Mouse (Mus musculus): ENCODE data around the gene Insl3.

The Insl3 gene

GRCm38 (mm10) chr8:71689028-71689427 lies at the start of gene Insl3:
Insl3 (plus strand) TSS chr8:71689214.
- DNase-seq (ENCODE audit: low read depth, low spot score), result no peak

- DNase-seq (ENCODE audit: low read depth, low spot score), result no peak
Measured at GRCm38 (mm10) chr8:71639318-71639717, 49.7 kb upstream of the Insl3 start.

GRCm38 (mm10) chr8:71645510-71645909 lies 43.5 kb upstream of the Insl3 start:
- DNase-seq (ENCODE audit: low read depth, low spot score), result no peak

- DNase-seq (ENCODE audit: low read depth, low spot score), result no peak
Measured at GRCm38 (mm10) chr8:71654600-71654999, 34.4 kb upstream of the Insl3 start.

- no peak for DNase-seq (ENCODE audit: low read depth, low spot score)
Measured at GRCm38 (mm10) chr8:71657816-71658215, 31.2 kb upstream of the Insl3 start.

- no peak for DNase-seq (ENCODE audit: low read depth, low spot score)
Measured at GRCm38 (mm10) chr8:71658515-71659049, 30.4 kb upstream of the Insl3 start.

GRCm38 (mm10) chr8:71659751-71660150 lies 29.3 kb upstream of the Insl3 start:
- DNase-seq (ENCODE audit: low read depth, low spot score), result no peak

GRCm38 (mm10) chr8:71660325-71661120 lies 28.5 kb upstream of the Insl3 start:
- peak; percentile 85 for DNase-seq (ENCODE audit: low read depth, low spot score)

- DNase-seq (ENCODE audit: low read depth, low spot score), result peak; percentile 62
Measured at GRCm38 (mm10) chr8:71665331-71666130, 23.5 kb upstream of the Insl3 start.

- no peak for DNase-seq (ENCODE audit: low read depth, low spot score)
Measured at GRCm38 (mm10) chr8:71666855-71667254, 22.2 kb upstream of the Insl3 start.

GRCm38 (mm10) chr8:71667256-71667655 lies 21.8 kb upstream of the Insl3 start:
- DNase-seq (ENCODE audit: low read depth, low spot score), result no peak

- no peak for DNase-seq (ENCODE audit: low read depth, low spot score)
Measured at GRCm38 (mm10) chr8:71668220-71668975, 20.6 kb upstream of the Insl3 start.

- no peak for DNase-seq (ENCODE audit: low read depth, low spot score)
Measured at GRCm38 (mm10) chr8:71670198-71670597, 18.8 kb upstream of the Insl3 start.

GRCm38 (mm10) chr8:71670621-71671548 lies 18.1 kb upstream of the Insl3 start:
- DNase-seq (ENCODE audit: low read depth, low spot score), result peak; percentile 72

GRCm38 (mm10) chr8:71671549-71671965 lies 17.5 kb upstream of the Insl3 start, which contains the start of gene Unc13a:
Unc13a (minus strand) TSS chr8:71671757.
- DNase-seq (ENCODE audit: low read depth, low spot score), result peak; percentile 79

- no peak for DNase-seq (ENCODE audit: low read depth, low spot score)
Measured at GRCm38 (mm10) chr8:71672168-71672735, 16.8 kb upstream of the Insl3 start.

- no peak for DNase-seq (ENCODE audit: low read depth, low spot score)
Measured at GRCm38 (mm10) chr8:71674071-71674470, 14.9 kb upstream of the Insl3 start.

- DNase-seq (ENCODE audit: low read depth, low spot score), result no peak
Measured at GRCm38 (mm10) chr8:71675456-71676019, 13.5 kb upstream of the Insl3 start.

GRCm38 (mm10) chr8:71676020-71676741 lies 12.8 kb upstream of the Insl3 start, which contains the start of gene Jak3:
Jak3 (plus strand) TSS chr8:71676296.
- no peak for DNase-seq (ENCODE audit: low read depth, low spot score)

Measured in embryo, embryonic 11.5 days (tissue).